Mouse (Mus musculus): ENCODE results near the gene Litaf. TPM values are rescaled to one million over a fixed set of nuclear protein-coding genes. Genes with fewer than 3 reads are reported as not detected.

Gene Litaf
- polyA plus RNA-seq, 1 experiment = 47.8 TPM

DNA sequence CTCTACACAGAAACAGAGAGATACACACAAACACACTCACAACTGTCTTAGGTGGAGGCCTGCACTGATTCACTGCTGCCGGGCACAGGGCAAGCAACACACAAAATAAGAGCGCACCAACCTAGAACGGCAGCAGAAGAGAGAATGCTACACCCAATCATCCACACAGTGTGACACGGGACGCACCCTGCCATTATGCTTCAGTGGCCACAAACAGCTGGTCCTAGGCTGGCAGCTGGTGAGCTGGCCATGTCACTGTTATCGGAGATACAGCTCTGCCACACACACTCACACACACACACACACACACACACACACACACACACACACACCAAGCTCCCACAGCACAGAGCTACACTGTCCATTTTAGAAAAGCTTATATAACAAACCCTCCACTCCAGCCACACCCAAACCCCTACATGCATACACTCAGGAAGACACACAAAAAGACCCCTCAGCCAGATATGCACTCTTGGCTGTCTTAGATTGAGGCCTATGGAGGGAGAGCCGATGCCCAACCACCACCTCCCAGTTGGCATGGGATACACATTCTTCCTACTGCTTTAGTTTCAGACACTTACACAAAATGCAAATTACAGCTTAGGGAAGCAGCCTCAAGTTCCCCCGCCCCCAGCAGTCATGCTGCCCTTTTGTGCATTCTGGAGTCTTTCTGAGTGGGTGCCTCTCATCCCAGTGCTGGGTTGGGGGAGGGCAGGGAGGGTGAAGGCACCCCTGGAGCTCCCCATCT lies 108.8 kb downstream of the Litaf start:
- DNase-seq (ENCODE audit: low spot score) = no peak

DNA sequence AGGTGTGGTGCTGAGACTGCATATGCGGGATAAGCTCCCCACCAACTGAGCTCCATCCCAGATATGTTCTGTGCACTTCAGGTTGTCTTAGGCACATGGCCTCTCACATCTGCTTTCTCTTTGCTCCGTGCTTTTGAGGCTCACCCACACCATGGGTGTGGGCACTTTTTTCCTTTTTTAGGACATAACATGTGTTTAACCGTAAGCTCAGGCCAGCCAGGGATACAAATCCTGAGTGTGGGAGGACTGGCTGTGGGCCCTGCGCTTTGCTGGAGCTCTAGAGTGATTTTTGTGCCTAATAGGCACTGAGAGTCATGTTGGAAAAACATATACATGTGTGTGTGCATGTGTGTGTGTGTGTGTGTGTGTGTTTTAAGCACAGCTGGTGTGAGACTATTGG lies 110.9 kb downstream of the Litaf start:
- DNase-seq (ENCODE audit: low spot score) = no peak

DNA sequence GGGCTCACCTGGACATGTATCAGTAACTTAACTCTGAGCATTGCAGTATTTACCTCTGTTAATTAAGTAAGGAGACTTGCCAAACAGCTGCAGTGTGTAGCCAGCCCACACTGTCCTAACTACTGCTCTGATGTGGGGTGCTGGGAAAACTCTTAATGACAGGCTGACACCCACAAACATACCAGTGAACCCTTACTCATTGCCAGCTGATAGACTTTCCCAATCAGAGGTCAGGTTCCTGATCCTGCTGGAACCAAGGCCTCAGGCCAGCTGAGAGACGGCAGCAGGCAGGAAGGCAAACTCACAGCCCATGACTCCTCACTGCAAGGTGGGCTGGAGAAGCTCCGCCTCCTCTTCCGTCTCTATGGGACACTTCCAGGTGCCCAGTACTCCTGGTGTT lies 113.1 kb downstream of the Litaf start:
- no peak for DNase-seq (ENCODE audit: low spot score)

DNA sequence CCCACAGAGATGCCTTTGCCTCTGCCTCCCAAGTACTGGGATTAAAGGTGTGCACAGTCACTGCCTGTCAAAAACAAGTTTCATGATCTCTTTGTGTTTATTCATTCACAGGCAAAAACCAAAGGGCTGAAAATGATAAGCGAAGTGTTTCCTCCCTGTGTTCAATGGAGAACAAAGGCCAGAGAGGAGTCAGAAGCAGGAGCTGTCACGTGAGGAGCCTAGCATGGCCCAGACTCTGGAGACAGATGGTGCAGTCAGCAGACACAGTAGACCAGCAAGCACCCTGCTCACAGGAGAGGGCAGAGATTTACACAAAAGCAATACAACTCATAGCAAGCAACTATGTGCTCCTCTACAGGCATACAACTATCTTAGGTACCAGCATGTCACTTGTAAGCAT lies 113.9 kb downstream of the Litaf start:
- DNase-seq (ENCODE audit: low spot score) = no peak

DNA sequence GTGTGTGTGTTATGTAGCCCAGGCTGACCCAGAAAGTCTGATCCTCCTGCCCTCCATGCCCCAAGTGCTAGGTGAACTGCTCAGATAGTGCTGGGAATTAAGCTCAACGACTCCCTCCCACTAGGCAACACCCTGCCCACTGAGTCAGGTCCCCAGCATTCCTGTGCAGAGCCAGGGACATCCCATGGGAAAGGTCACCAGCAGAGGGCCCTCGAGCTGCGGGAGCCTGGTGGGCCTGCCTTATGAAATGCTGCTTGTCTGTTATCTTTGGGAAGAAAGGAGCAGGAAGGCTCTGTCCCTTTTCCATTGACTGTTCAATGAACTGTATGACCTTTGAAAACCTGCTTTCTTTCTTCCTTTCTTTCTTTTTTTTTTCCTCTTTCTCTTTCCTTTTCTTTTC lies 114.4 kb downstream of the Litaf start:
- no peak for DNase-seq (ENCODE audit: low spot score)

DNA sequence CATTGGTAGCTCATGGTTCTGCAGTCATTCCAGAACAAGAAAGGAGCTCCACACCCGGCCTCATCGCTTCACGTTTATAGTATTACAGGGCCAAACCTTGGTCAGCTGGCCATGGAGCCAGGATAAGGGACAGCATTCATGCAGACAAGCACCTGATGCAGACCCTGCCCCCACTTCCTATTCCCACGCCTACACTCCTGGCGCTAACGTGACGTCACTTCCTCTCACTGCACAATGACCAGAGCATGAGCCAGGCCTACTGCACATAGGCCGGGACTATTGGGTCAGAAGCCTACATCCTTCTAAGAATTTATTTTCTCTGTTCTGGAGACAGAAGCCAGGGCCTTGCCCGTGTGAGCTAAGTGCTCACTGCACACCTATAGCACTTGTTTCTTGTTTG lies 115.4 kb downstream of the Litaf start:
- no peak for DNase-seq (ENCODE audit: low spot score)

DNA sequence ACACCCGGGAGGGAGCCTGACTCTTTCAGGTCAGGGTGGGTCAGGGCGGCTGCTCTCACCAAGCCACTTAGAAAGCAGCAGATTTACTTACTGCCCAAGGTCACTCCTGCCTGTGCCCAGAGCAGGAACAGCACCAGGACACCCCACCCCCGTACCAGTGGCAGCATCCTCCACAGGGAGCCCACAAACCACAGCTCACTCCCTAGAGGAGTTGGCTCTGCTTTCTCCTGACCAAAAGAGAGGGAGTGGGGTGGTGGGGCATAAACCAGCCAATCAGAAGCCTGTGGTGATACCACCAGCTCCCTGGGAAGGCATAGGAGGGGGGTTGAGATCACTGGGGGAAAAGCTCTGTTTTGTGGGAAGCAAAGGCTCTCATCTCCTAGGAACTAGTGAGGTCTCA lies 118.2 kb downstream of the Litaf start:
- DNase-seq (ENCODE audit: low spot score) = no peak

DNA sequence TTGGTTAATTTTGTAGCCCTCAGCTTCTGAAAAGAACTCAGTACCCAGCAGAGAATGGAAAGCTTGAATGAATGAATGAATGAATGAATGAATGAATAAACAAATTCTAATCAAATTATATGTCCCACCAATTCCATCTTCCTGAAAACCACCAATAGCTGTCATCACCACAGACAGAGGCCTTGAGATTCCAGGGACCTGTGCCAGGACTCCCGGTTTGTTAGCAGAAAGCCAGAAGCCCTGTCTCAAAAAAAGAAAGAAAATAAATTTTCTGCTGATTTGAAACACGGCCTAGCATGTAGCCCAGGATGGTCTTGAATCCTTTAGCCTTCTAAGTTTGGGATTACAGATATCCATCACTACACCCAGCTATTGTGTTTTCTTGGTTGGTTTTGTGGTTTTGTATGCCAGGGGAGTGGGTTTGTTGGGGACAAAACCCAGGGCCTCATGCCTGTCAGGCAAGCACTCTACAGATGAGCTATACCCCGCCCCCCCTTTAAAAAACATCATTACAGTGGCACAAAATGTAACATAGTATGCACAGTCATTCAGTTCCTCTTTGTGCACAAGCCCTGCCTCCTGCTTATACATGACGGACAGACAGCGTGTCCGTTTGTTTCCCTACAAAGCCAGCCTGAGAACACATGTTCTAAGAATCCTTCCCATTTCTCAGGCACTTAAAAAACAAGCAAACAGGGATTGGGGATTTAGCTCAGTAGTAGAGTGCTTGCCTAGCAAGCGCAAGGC lies 120.4 kb downstream of the Litaf start:
- DNase-seq (ENCODE audit: low spot score) = no peak

DNA sequence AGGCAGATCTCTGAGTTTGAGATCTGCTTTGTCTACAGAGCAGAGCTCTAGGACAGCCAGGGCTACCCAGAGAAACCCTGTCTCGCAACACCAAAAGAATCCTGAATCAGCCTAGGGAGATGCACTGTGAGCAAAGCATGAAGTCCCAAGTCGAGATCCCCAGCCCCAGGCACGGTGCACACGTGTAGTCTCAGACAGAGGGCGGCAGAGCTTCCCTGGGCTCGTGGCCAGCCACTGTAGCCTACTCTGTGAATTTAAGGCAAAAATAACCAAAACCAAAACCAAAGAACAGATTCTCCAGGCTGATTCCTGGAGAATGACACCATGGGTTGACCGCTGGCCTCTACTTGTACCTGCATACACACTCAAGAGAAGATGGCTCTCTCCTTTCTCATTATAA lies 121.4 kb downstream of the Litaf start:
- no peak for DNase-seq (ENCODE audit: low spot score)

DNA sequence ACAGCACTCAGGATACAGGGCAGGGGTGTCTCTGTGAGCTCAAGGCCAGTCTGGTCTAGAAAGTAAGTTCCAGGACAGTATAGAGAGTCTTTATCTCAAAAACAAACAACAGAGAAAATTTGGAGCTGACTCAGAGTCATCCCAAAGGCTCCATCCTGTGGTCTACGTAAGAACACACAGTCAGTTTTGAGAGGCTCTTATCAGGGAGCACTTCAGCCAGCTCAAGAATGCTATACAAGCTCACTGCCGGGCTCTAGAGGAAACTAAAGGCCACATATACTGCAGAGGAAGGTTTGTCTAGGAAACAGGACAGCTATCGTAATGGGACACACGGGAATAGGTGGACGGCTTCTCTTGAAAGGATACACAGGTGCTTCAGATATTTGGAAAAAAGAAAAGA lies 122.7 kb downstream of the Litaf start:
- no peak for DNase-seq (ENCODE audit: low spot score)

DNA sequence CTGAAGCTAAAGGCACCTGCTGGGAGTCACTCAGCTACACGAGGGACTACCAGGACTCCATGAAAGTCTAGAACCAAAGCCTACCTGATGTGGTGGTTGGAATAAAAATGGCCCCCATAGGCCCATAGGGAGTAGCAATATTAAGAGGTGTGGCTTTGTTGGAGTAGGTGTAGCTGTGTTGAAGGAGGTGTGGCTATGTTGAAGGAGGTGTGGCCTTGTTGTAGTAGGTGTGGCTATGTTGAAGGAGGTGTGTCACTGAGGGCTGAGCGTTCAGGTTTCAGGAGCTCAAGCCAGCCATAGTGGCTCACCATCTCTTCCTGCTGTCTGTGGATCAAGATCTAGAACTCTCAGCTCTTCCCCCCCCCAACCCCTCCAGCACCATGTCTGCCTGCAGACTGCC lies 125.3 kb downstream of the Litaf start:
- DNase-seq (ENCODE audit: low spot score) = no peak

DNA sequence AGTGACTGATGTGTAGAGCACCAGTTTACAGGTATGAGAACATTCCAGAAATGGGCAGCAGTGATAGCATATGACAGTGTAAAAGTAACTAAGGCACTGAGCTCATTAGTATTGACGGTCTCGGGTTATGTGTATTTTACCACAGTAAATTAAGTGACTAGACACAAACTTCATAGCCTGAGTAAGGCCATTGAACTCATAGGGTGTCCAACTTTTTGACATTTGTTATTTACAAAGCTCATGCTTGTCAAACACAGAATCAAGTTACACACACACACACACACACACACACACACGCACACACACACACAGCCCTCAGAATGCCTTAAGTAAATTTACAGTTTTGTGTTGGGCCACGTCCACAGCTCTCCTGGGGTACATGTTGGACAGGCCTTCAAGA lies 126.0 kb downstream of the Litaf start:
- DNase-seq (ENCODE audit: low spot score) = no peak

DNA sequence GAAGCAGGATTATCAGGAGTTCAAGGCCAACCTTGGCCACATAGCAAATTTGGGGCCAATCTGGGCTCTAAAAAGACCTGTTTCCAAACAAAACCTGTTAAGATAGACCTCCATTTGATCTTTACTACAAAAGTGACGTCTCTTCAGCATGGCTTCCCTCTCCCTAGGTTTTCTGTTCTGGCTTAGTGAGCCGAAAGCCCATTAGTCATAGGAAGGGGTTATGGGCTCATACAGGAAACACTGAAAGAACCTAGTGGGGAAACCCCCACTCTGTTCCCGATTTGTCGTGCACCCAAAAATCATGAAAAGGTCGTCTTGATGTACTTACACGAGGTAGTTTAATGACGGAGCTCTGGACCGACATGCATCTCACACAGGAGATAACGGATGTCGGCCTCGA lies 128.5 kb downstream of the Litaf start:
- DNase-seq (ENCODE audit: low spot score) = no peak

DNA sequence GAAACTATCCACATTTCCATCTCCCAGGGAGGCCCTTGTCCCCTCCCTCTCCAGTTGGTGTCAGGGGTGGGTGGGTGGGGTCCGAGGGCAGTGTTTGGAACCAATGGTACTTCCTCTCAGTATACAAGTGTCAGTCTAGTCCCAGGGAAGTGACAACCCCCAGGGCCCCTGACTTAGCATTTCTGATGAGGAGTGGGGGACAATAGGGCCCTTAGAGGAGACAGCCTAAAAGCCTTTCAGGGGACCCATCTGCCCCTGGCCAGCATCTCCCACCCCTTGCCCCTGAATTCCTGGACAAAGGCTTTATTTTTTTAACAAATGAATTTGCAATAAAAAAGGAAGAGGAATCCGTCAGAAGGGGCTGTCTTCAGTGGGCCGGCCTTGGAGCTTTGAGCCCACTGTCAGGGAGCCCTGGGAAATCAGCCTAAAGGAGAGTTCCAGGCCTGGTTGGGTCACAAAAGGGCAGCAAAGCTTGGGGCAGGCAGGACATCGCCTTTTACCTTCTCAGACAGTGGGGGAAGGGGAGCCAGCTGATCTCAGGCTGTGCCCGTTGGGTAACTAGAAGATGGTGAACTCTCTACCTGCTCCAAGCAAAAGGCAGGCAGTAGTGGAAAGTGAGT lies 129.1 kb downstream of the Litaf start:
- DNase-seq (ENCODE audit: low spot score) = no peak

DNA sequence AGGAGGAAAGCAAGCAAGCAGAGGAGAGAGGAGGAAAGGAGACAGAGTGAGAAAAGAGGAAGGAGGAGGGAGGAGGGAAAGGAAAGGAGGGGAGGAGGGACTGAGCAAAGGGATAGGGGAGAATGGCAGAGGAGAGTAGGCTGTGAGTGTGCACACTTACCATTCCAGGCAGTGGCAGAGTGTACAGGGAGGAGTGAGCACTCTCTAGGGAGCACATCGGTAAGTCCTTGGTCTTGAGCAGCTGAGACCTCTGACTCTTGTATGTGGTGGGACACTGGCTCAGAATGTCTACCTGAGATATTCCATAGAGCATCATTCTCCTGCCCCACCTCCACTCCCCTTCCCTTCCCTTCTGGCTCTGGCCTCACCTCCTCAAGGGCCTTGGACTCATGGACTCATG lies 131.9 kb downstream of the Litaf start:
- DNase-seq (ENCODE audit: low spot score) = no peak

DNA sequence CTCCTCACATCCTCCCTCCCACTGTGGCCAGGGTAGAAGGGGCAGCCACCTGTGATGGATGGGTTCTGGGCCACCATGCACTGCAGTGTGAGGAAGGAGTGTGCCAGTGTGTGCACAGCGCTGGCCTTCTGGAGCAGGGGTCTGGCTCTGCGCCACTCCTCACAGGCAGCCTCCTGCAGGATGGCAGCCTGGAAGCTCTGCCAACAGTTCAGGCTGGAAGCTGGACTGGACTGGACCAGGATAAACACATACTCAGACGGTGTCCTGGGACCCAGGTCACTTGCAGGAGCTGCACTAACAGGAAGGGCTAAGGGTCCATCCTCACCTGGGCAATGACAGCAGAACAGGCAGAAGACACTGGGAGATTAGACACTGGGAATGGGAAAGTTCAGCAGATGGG lies 132.6 kb downstream of the Litaf start:
- DNase-seq (ENCODE audit: low spot score) = no peak

DNA sequence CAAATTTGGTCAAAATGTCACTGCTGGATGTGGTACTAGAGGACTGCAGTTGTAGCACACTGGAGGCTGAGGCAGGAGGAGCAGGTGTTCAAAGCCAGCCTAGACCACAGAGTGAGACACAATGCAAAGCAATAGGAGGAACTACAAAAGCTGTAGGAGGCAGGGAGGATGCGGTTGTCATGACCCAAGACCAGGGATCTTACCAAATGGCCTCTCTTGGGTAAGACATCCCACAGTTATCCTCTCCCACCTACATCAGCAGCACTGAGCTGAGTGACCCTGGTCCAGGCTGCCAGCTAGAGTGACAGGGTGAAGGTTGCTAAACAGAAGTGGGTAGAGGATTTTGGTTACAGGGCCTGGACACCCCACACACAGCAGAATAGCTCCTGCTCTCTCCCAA lies 138.9 kb downstream of the Litaf start:
- no peak for DNase-seq (ENCODE audit: low spot score)

DNA sequence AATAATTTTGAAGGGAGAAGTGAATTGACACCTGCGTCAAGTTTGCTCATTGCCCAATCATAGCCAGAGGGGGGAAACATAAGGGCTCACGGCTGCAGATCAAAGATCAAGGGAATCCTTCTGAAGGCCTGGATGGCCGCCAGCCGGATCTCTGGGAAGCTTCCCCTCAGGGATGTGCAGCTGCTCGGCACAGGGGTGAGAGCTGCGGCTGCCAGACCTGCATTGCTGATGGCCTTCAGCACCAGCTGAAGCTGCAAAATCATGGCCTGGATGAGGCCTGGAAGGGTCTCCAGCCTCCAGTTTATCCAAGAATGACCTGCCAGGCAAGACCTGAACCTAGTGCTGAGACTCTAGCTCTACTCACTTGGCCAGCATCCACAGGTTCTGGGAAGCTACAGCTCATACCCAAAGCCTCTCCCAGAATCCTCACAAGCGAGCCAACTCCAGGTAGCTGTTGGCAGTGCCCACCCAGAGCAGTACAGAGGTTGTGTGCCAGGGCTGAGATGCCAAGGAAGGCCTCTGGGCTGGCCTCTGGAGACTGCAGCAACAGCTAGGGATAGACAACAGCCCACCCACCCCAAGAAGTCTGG lies 140.3 kb downstream of the Litaf start:
- DNase-seq (ENCODE audit: low spot score) = no peak

DNA sequence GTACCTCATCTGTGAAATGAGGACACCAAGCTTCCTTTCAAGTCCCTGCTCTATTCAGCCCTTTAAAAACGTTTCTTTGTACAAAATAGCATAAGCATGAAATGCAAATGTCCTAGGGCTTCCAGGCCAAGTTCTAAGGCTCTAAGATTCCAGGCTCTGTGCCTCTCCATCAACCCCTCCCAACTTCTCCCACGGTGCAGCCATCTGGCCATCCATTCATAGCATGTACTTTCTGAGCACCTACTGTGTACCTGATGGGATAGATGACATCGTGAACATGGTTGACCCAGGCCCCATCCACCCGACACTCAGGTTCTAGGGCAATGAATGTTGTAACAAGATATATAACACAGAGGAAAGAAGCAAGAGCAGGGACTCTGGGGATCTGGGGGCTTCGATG lies 142.4 kb downstream of the Litaf start:
- DNase-seq (ENCODE audit: low spot score) = no peak

DNA sequence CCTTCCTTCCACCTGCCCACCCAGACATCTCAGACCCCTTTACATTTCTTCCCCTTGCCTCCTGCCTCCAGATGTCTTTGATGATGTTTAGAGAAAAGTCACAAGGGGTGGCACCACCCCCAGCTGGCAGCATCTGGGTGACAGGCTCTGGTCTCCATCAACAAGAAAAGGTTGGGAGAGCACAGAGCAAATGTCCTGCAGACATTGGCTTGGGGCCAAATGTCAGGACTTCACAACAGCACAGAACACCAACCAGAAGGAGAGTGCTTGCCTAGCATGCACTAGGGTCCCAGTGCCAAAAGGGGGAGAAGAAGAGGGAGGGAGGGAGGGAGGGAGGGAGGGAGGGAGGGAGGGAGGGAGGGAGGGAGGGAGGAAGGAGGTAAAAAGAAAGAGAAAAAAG lies 146.1 kb downstream of the Litaf start:
- no peak for DNase-seq (ENCODE audit: low spot score)

DNA sequence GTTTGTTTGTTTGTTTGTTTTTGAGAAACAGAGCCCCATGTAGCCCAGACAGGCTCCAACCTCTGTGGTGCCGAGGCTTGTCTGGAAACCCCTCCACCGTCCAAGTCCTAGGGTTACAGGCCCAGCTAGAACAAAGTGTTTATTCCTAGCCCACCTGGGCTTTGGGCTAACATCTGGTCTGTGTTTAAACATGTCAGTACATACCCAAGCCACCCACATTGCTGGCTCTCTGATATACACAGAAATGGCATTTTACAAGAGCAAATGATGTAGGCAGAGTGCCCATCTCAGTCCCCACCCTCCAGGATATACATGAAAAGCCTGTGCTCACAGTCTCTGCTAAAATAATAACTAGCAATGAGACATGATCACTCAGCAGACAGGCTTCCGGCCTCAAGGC lies 149.7 kb downstream of the Litaf start:
- DNase-seq (ENCODE audit: low spot score) = no peak

DNA sequence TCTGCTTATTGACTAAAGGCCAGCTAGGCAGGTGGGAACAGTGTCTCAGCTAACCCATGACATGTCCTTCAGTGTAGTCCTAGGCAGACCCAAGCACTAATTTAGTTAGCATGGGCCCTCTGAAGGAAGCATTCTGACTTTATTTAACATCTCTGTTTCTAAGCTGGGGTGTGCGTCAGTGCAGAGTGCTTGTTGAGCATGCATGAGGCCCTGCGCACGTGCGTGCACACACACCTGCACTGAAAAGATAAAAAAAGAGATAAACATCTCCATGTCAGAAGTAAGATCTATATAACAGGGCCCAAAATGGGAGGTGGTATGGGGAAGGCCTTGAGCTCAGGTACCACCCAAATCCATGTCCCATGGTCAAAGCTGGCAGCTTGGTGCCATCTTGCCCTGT lies 150.9 kb downstream of the Litaf start:
- DNase-seq (ENCODE audit: low spot score) = no peak

DNA sequence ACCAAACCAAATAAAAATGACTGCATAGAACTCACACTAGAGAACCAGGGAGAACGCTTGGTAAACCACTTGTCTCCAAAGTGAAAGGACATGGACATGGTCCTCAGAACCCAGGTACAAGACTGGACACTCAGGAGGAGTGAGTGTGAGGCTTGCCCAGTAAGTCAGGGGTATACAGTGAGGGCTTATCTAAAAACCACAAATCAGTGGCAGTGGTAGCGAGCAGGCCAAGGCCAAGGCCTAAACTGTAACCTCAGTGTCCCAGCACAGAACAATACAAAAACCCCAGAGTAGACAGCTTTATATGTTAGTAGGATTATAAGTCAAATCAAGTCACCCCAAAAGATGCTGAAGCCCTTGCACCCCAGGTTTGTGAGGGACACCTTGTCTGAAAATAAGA lies 154.9 kb downstream of the Litaf start:
- DNase-seq (ENCODE audit: low spot score) = no peak
